Mouse (Mus musculus): ENCODE data around the gene Trrap.

Trrap gene

GRCm38 (mm10) chr5:144871775-144872174 is 104.2 kb downstream of the Trrap start:
- DNase-seq (ENCODE audit: low spot score), result no peak

GRCm38 (mm10) chr5:144872326-144872725 is 104.8 kb downstream of the Trrap start:
- DNase-seq (ENCODE audit: low spot score), result no peak

- no peak for DNase-seq (ENCODE audit: low spot score)
Observed at GRCm38 (mm10) chr5:144872867-144873266, 105.3 kb downstream of the Trrap start.

- DNase-seq (ENCODE audit: low spot score), result no peak
Observed at GRCm38 (mm10) chr5:144875227-144875626, 107.7 kb downstream of the Trrap start.

GRCm38 (mm10) chr5:144875892-144876291 is 108.4 kb downstream of the Trrap start:
- peak; percentile 76 for DNase-seq (ENCODE audit: low spot score)

- DNase-seq (ENCODE audit: low spot score), result no peak
Observed at GRCm38 (mm10) chr5:144877021-144877420, 109.5 kb downstream of the Trrap start.

- DNase-seq (ENCODE audit: low spot score), result peak; percentile 73
Observed at GRCm38 (mm10) chr5:144881670-144882399, 114.3 kb downstream of the Trrap start.

- peak; percentile 52 for DNase-seq (ENCODE audit: low spot score)
Observed at GRCm38 (mm10) chr5:144884629-144885217, 117.2 kb downstream of the Trrap start.

GRCm38 (mm10) chr5:144885968-144886650 is 118.6 kb downstream of the Trrap start:
- no peak for DNase-seq (ENCODE audit: low spot score)

GRCm38 (mm10) chr5:144891276-144891675 is 123.7 kb downstream of the Trrap start:
- DNase-seq (ENCODE audit: low spot score), result no peak

- DNase-seq (ENCODE audit: low spot score), result no peak
Observed at GRCm38 (mm10) chr5:144897881-144898280, 130.3 kb downstream of the Trrap start.

GRCm38 (mm10) chr5:144898448-144899052 is 131.0 kb downstream of the Trrap start:
- DNase-seq (ENCODE audit: low spot score), result no peak

- no peak for DNase-seq (ENCODE audit: low spot score)
Observed at GRCm38 (mm10) chr5:144901035-144901434, 133.5 kb downstream of the Trrap start.

GRCm38 (mm10) chr5:144901791-144902190 is 134.3 kb downstream of the Trrap start:
- DNase-seq (ENCODE audit: low spot score), result no peak

GRCm38 (mm10) chr5:144904356-144905134 is 137.0 kb downstream of the Trrap start:
- DNase-seq (ENCODE audit: low spot score), result no peak

- no peak for DNase-seq (ENCODE audit: low spot score)
Observed at GRCm38 (mm10) chr5:144907591-144907990, 140.1 kb downstream of the Trrap start.

All from layer of hippocampus, adult 11-12 months (tissue).